Mouse (Mus musculus): ENCODE data around the gene Kcnd1. TPM values are rescaled to one million over a fixed set of nuclear protein-coding genes. Genes with fewer than 3 reads are reported as not detected.

Kcnd1 gene
- total and polyA plus RNA-seq, 2 experiments from 2014 or later: 0.08 to 0.20 TPM

DNA sequence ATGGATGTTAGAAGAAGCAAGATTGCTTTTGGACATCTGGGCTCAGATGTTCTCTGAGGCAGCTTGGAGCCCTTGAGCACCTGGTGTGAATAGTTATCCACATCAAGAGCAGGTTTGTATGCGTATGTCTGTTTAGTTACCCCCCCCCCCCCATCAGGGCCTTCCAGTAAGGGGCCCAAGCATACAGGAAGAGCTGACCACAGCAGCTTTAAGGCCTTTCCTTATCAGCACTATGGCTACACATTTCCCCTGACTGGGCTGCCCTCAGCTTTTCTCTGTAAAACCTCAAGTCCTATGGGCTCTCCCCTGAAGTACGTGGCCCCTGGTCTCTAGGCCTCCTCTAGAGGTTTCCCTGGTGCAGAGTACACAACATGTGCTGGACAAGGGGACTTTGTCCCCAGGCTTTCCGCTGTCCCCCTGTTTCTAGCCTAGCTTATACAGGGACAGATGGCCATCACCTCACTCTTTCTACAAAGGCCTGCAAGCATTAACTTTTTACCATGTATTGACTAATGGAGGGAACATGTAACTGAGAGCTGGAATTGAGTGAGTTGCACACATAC lies 37.2 kb downstream of the Kcnd1 start:
- ATAC-seq (ENCODE audit: insufficient read depth, low read depth): no peak
- Histone ChIP-seq H3K27me3 (ENCODE audit: control insufficient read depth, insufficient read depth, low read length) (no peaks in the 10 kb centered on the region), H3K9me3 (replicated peaks; ENCODE audit: control insufficient read depth, low read length) (no peaks in the 10 kb centered on the region), H3K9ac (replicated peaks; ENCODE audit: low read depth, low read length) (no peak overlapping the region), H3K4me2 (ENCODE audit: low read depth, low read length) (no peak overlapping the region), H3K27ac (ENCODE audit: low read depth) (no peak overlapping the region), H3K4me3 (ENCODE audit: low read depth, low read length) (no peak overlapping the region), H3K36me3 (replicated peaks; ENCODE audit: control insufficient read depth, insufficient read depth, low read length) (no peaks in the 10 kb centered on the region), H3K4me1 (ENCODE audit: control insufficient read depth, insufficient read depth) (no peaks in the 10 kb centered on the region)
- whole genome bisulfite sequencing: 55% methylated on average over 3 of the region's 3 CpGs
- no peak for DNase-seq (ENCODE audit: low spot score)
- no peak for TF ChIP-seq EP300 (IDR thresholded peaks at IDR 0.05; ENCODE audit: low read depth)
- TF ChIP-seq CTCF (IDR thresholded peaks at IDR 0.05; ENCODE audit: low read depth): no peak

GRCm38 (mm10) chrX:7863181-7863580 lies 41.1 kb downstream of the Kcnd1 start:
- H3K4me1 ChIP-seq (ENCODE audit: control insufficient read depth, insufficient read depth): no peaks in the 10 kb centered on the region
- H3K36me3 ChIP-seq (replicated peaks; ENCODE audit: control insufficient read depth, insufficient read depth, low read length): peaks cover 9% of the 10 kb centered on the region
- H3K27me3 ChIP-seq (ENCODE audit: control insufficient read depth, insufficient read depth, low read length): no peaks in the 10 kb centered on the region
- TF ChIP-seq CTCF (IDR thresholded peaks at IDR 0.05; ENCODE audit: low read depth) (no peak), EP300 (IDR thresholded peaks at IDR 0.05; ENCODE audit: low read depth) (no peak)
- H3K4me3 ChIP-seq (ENCODE audit: low read depth, low read length): no peak overlapping the region
- no peak overlapping the region for H3K9ac ChIP-seq (replicated peaks; ENCODE audit: low read depth, low read length)
- ATAC-seq (ENCODE audit: insufficient read depth, low read depth) (no peak), DNase-seq (ENCODE audit: low spot score) (no peak)
- 68% methylated on average over 1 of the region's 1 CpGs for WGBS
- H3K4me2 ChIP-seq (ENCODE audit: low read depth, low read length): no peak overlapping the region
- no peak overlapping the region for H3K27ac ChIP-seq (ENCODE audit: low read depth)
- no peaks in the 10 kb centered on the region for H3K9me3 ChIP-seq (replicated peaks; ENCODE audit: control insufficient read depth, low read length)

DNA sequence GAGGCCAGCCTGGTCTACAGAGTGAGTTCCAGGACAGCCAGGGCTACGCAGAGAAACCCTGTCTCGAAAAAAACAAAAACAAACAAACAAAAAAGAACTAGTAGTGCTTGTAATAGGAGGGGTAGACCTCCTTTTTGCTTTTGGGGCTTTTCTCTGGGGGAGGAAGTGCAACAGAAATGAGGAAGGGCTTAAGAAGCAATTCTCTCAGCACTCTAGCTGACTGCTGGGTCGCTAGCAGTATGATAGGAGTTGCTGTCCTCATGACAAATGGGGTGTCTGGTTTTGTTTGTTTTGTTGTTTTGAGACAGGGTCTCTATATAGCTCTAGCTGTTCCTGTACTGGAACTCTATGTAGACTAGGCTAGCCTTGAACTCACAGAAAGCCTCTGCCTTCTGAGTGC lies 42.5 kb downstream of the Kcnd1 start:
- WGBS: 73% methylated on average over 3 of the region's 3 CpGs
- H3K4me2 ChIP-seq (ENCODE audit: low read depth, low read length): no peak overlapping the region
- no peak overlapping the region for H3K27ac ChIP-seq (ENCODE audit: low read depth)
- no peak overlapping the region for H3K9ac ChIP-seq (replicated peaks; ENCODE audit: low read depth, low read length)
- no peak for DNase-seq (ENCODE audit: low spot score)
- peaks cover 12% of the 10 kb centered on the region for H3K36me3 ChIP-seq (replicated peaks; ENCODE audit: control insufficient read depth, insufficient read depth, low read length)
- TF ChIP-seq EP300 (IDR thresholded peaks at IDR 0.05; ENCODE audit: low read depth) (no peak), CTCF (IDR thresholded peaks at IDR 0.05; ENCODE audit: low read depth) (no peak)
- no peak for ATAC-seq (ENCODE audit: insufficient read depth, low read depth)
- no peaks in the 10 kb centered on the region for H3K4me1 ChIP-seq (ENCODE audit: control insufficient read depth, insufficient read depth)
- H3K27me3 ChIP-seq (ENCODE audit: control insufficient read depth, insufficient read depth, low read length): no peaks in the 10 kb centered on the region
- no peaks in the 10 kb centered on the region for H3K9me3 ChIP-seq (replicated peaks; ENCODE audit: control insufficient read depth, low read length)
- no peak overlapping the region for H3K4me3 ChIP-seq (ENCODE audit: low read depth, low read length)

DNA sequence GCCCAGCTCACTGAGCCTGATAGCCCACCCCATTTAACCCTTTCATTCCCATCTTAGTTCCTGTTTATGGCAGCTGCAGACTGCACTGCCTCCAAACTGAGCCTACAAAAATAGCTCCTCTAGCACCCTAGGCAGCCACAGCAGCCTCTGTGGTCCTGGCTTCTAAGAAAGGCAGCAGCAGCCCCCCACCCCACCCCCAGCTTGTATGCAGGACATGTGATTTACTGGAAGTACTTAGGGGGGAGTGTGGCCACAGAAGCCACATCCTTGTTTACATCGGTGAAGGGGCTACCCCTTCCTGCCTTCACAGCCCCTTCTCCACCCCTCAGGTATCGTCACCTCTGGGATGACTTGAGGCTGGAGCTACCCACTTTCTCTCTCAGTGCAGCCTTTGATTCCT lies 43.3 kb downstream of the Kcnd1 start:
- Histone ChIP-seq H3K36me3 (replicated peaks; ENCODE audit: control insufficient read depth, insufficient read depth, low read length) (peaks cover 12% of the 10 kb centered on the region), H3K9ac (replicated peaks; ENCODE audit: low read depth, low read length) (no peak overlapping the region), H3K27ac (ENCODE audit: low read depth) (no peak overlapping the region), H3K27me3 (ENCODE audit: control insufficient read depth, insufficient read depth, low read length) (no peaks in the 10 kb centered on the region), H3K9me3 (replicated peaks; ENCODE audit: control insufficient read depth, low read length) (no peaks in the 10 kb centered on the region), H3K4me1 (ENCODE audit: control insufficient read depth, insufficient read depth) (no peaks in the 10 kb centered on the region), H3K4me2 (ENCODE audit: low read depth, low read length) (no peak overlapping the region), H3K4me3 (ENCODE audit: low read depth, low read length) (no peak overlapping the region)
- DNase-seq (ENCODE audit: low spot score): no peak
- WGBS: 56% methylated on average over 2 of the region's 2 CpGs
- ATAC-seq (ENCODE audit: insufficient read depth, low read depth): no peak
- no peak for TF ChIP-seq EP300 (IDR thresholded peaks at IDR 0.05; ENCODE audit: low read depth)
- no peak for TF ChIP-seq CTCF (IDR thresholded peaks at IDR 0.05; ENCODE audit: low read depth)

GRCm38 (mm10) chrX:7865786-7866185 lies 43.7 kb downstream of the Kcnd1 start:
- no peak overlapping the region for H3K27ac ChIP-seq (ENCODE audit: low read depth)
- H3K4me3 ChIP-seq (ENCODE audit: low read depth, low read length): no peak overlapping the region
- TF ChIP-seq EP300 (IDR thresholded peaks at IDR 0.05; ENCODE audit: low read depth) (no peak), CTCF (IDR thresholded peaks at IDR 0.05; ENCODE audit: low read depth) (no peak)
- no peaks in the 10 kb centered on the region for H3K27me3 ChIP-seq (ENCODE audit: control insufficient read depth, insufficient read depth, low read length)
- no peak overlapping the region for H3K9ac ChIP-seq (replicated peaks; ENCODE audit: low read depth, low read length)
- H3K4me1 ChIP-seq (ENCODE audit: control insufficient read depth, insufficient read depth): no peaks in the 10 kb centered on the region
- 68% methylated on average over 2 of the region's 2 CpGs for WGBS
- peaks cover 12% of the 10 kb centered on the region for H3K36me3 ChIP-seq (replicated peaks; ENCODE audit: control insufficient read depth, insufficient read depth, low read length)
- no peaks in the 10 kb centered on the region for H3K9me3 ChIP-seq (replicated peaks; ENCODE audit: control insufficient read depth, low read length)
- no peak overlapping the region for H3K4me2 ChIP-seq (ENCODE audit: low read depth, low read length)
- ATAC-seq (ENCODE audit: insufficient read depth, low read depth): no peak
- DNase-seq (ENCODE audit: low spot score): no peak

DNA sequence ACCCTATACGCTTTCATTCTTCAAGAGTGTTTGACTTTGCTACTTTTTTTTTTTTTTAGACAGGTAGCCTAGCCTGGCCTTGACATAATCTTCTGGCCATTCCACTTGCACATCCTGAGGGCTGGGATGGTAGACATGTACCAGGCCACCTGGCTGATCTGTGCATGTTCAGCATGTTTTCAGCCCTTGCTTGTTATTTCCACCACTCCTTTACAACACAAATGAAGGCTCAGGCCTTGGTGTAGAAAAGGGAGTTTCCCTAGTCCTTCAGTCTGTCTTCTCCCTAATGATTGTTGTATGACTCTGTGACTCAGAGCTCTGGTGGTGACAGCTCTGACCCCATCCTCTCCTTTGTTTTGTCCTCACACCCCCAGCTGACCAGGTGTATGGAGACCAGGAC lies 45.1 kb downstream of the Kcnd1 start:
- DNase-seq (ENCODE audit: low spot score): no peak
- no peak for ATAC-seq (ENCODE audit: insufficient read depth, low read depth)
- Histone ChIP-seq H3K4me2 (ENCODE audit: low read depth, low read length) (no peak overlapping the region), H3K9ac (replicated peaks; ENCODE audit: low read depth, low read length) (no peak overlapping the region), H3K27me3 (ENCODE audit: control insufficient read depth, insufficient read depth, low read length) (no peaks in the 10 kb centered on the region), H3K36me3 (replicated peaks; ENCODE audit: control insufficient read depth, insufficient read depth, low read length) (peaks cover 20% of the 10 kb centered on the region), H3K4me1 (ENCODE audit: control insufficient read depth, insufficient read depth) (no peaks in the 10 kb centered on the region), H3K27ac (ENCODE audit: low read depth) (no peak overlapping the region), H3K9me3 (replicated peaks; ENCODE audit: control insufficient read depth, low read length) (no peaks in the 10 kb centered on the region), H3K4me3 (ENCODE audit: low read depth, low read length) (no peak overlapping the region)
- TF ChIP-seq EP300 (IDR thresholded peaks at IDR 0.05; ENCODE audit: low read depth) (no peak), CTCF (IDR thresholded peaks at IDR 0.05; ENCODE audit: low read depth) (no peak)
- 93% methylated on average over 1 of the region's 1 CpGs for WGBS

Measured in heart, postnatal 0 days (tissue).